Mouse (Mus musculus): Measurements from ENCODE around the gene Nmrk1. TPM values are rescaled to one million over a fixed set of nuclear protein-coding genes. Genes with fewer than 3 reads are reported as not detected.

Gene Nmrk1
- polyA plus RNA-seq, 1 experiment from 2014 or later = 24.6 TPM

GRCm38 (mm10) chr19:18682142-18682541, 50.4 kb downstream of the Nmrk1 start:
- ATAC-seq (ENCODE audit: low FRiP score, low read depth) = no peak
- WGBS = 73% methylated on average over 4 of the region's 4 CpGs
- no peaks in the 10 kb centered on the region for H3K4me1 ChIP-seq

GRCm38 (mm10) chr19:18687556-18687955, 55.8 kb downstream of the Nmrk1 start:
- H3K4me1 ChIP-seq = no peaks in the 10 kb centered on the region
- no peak overlapping the region for H3K4me3 ChIP-seq
- no peak; the same call in 1 of the 2 replicates for ATAC-seq (ENCODE audit: low FRiP score, low read depth)
- WGBS = 78% methylated on average over 3 of the region's 3 CpGs
- no peak overlapping the region for H3K27ac ChIP-seq
- no peaks in the 10 kb centered on the region for H3K27me3 ChIP-seq
- peaks cover 5% of the 10 kb centered on the region for H3K36me3 ChIP-seq
- no peaks in the 10 kb centered on the region for H3K9me3 ChIP-seq
- no peak overlapping the region for H3K4me2 ChIP-seq (replicated peaks)
- H3K9ac ChIP-seq = no peak overlapping the region

More at GRCm38 (mm10) chr19:18682142-18682541, 50.4 kb downstream of the Nmrk1 start:
- Histone ChIP-seq H3K9ac (no peak overlapping the region), H3K36me3 (peaks cover 25% of the 10 kb centered on the region), H3K4me3 (no peak overlapping the region), H3K4me2 (replicated peaks) (no peak overlapping the region), H3K27me3 (no peaks in the 10 kb centered on the region), H3K9me3 (no peaks in the 10 kb centered on the region), H3K27ac (no peak overlapping the region)

- Histone ChIP-seq H3K4me2 (replicated peaks) (no peak overlapping the region), H3K4me1 (no peaks in the 10 kb centered on the region), H3K4me3 (no peak overlapping the region), H3K27me3 (no peaks in the 10 kb centered on the region), H3K9me3 (no peaks in the 10 kb centered on the region), H3K36me3 (peaks cover 30% of the 10 kb centered on the region), H3K27ac (no peak overlapping the region), H3K9ac (no peak overlapping the region)
- no peak for ATAC-seq (ENCODE audit: low FRiP score, low read depth)
- WGBS = 90% methylated on average over 3 of the region's 3 CpGs
Observed at GRCm38 (mm10) chr19:18692176-18692575, 60.4 kb downstream of the Nmrk1 start.

- WGBS = 86% methylated on average over 2 of the region's 2 CpGs
- H3K36me3 ChIP-seq = peaks cover 34% of the 10 kb centered on the region
- H3K4me3 ChIP-seq = no peak overlapping the region
- no peak for ATAC-seq (ENCODE audit: low FRiP score, low read depth)
- no peaks in the 10 kb centered on the region for H3K9me3 ChIP-seq
- H3K4me1 ChIP-seq = no peaks in the 10 kb centered on the region
- H3K27me3 ChIP-seq = no peaks in the 10 kb centered on the region
- no peak overlapping the region for H3K9ac ChIP-seq
- H3K27ac ChIP-seq = no peak overlapping the region
- H3K4me2 ChIP-seq (replicated peaks) = no peak overlapping the region
Observed at GRCm38 (mm10) chr19:18692768-18693167, 61.0 kb downstream of the Nmrk1 start.

- Histone ChIP-seq H3K36me3 (peaks cover 38% of the 10 kb centered on the region), H3K9me3 (no peaks in the 10 kb centered on the region), H3K9ac (no peak overlapping the region), H3K27ac (no peak overlapping the region), H3K4me3 (no peak overlapping the region), H3K4me2 (replicated peaks) (no peak overlapping the region), H3K27me3 (no peaks in the 10 kb centered on the region), H3K4me1 (no peaks in the 10 kb centered on the region)
- WGBS = 92% methylated on average over 3 of the region's 3 CpGs
- ATAC-seq (ENCODE audit: low FRiP score, low read depth) = no peak
Observed at GRCm38 (mm10) chr19:18695116-18695515, 63.4 kb downstream of the Nmrk1 start.

- Histone ChIP-seq H3K4me2 (replicated peaks) (no peak overlapping the region), H3K4me3 (no peak overlapping the region), H3K36me3 (peaks cover 38% of the 10 kb centered on the region), H3K9ac (no peak overlapping the region), H3K4me1 (no peaks in the 10 kb centered on the region), H3K27ac (no peak overlapping the region), H3K27me3 (no peaks in the 10 kb centered on the region), H3K9me3 (no peaks in the 10 kb centered on the region)
- 91% methylated on average over 1 of the region's 1 CpGs for WGBS
- no peak for ATAC-seq (ENCODE audit: low FRiP score, low read depth)
Observed at GRCm38 (mm10) chr19:18695552-18695951, 63.8 kb downstream of the Nmrk1 start.

Other genes with a start within 250 kb of the Nmrk1 start
- gene Ostf1, start 127 bp upstream of the Nmrk1 start, polyA plus RNA-seq (2015; fragmentation: Nextera tagmentation; extraction: Ambion mirVana) = 60.8 and 65.3 TPM in 2 replicates
- 28.5 and 30.0 TPM in 2 replicates for gene Carnmt1, start 38.8 kb downstream of the Nmrk1 start, polyA plus RNA-seq (2015; fragmentation: Nextera tagmentation; extraction: Ambion mirVana)
- gene D030056L22Rik, start 81.2 kb downstream of the Nmrk1 start, polyA plus RNA-seq (2015; fragmentation: Nextera tagmentation; extraction: Ambion mirVana) = 24.5 and 26.5 TPM in 2 replicates
- 0.38 and 0.39 TPM in 2 replicates for gene Trpm6, start 118.0 kb downstream of the Nmrk1 start, polyA plus RNA-seq (2015; fragmentation: Nextera tagmentation; extraction: Ambion mirVana)

Measured in limb, embryonic 13.5 days (tissue).